Mouse (Mus musculus) natural killer cell, adult 2 months (primary cell): ENCODE results near the gene Pkd2.
A peak's percentile ranks its signal among the peaks of the same experiment; 100 is the strongest.

Experiments used
- DNase-seq, 2 experiments: peaks; one replicate each; pipeline ENCODE4 v3.0.0; 2022; ENCODE audit warnings: low spot score in 2 of 2

The Pkd2 gene

GRCm38 (mm10) chr5:104465731-104466130, 6.5 kb downstream of the Pkd2 start:
- DNase-seq: no peak

GRCm38 (mm10) chr5:104466816-104467215, 7.6 kb downstream of the Pkd2 start:
- DNase-seq: no peak

- no peak for DNase-seq
Measured at GRCm38 (mm10) chr5:104468586-104468985, 9.3 kb downstream of the Pkd2 start.

GRCm38 (mm10) chr5:104470981-104471391, 11.7 kb downstream of the Pkd2 start:
- no peak for DNase-seq

- DNase-seq: no peak
Measured at GRCm38 (mm10) chr5:104472371-104472770, 13.1 kb downstream of the Pkd2 start.

- DNase-seq: no peak
Measured at GRCm38 (mm10) chr5:104480367-104480766, 21.1 kb downstream of the Pkd2 start.

GRCm38 (mm10) chr5:104482856-104483255, 23.6 kb downstream of the Pkd2 start:
- DNase-seq: no peak

- no peak for DNase-seq
Measured at GRCm38 (mm10) chr5:104491561-104491960, 32.3 kb downstream of the Pkd2 start.

GRCm38 (mm10) chr5:104504883-104505282, 45.6 kb downstream of the Pkd2 start:
- no peak for DNase-seq

GRCm38 (mm10) chr5:104507829-104508194, 48.6 kb downstream of the Pkd2 start:
- no peak for DNase-seq

- DNase-seq: peak; percentile 77
Measured at GRCm38 (mm10) chr5:104508195-104508891, 49.1 kb downstream of the Pkd2 start, which contains the start of gene BC005561. BC005561 (plus strand) TSS chr5:104508352.

- no peak for DNase-seq
Measured at GRCm38 (mm10) chr5:104511211-104511610, 52.0 kb downstream of the Pkd2 start.

GRCm38 (mm10) chr5:104538612-104539011, 79.4 kb downstream of the Pkd2 start:
- no peak for DNase-seq

GRCm38 (mm10) chr5:104539331-104539730, 80.1 kb downstream of the Pkd2 start:
- DNase-seq: no peak
